Mouse (Mus musculus): ENCODE results near the gene 4930415O20Rik. TPM values are rescaled to one million over a fixed set of nuclear protein-coding genes. Genes with fewer than 3 reads are reported as not detected.
A peak's percentile ranks its signal among the peaks of the same experiment; 100 is the strongest.

4930415O20Rik gene
- polyA plus RNA-seq, 1 experiment from 2014 or later = not detected

DNA sequence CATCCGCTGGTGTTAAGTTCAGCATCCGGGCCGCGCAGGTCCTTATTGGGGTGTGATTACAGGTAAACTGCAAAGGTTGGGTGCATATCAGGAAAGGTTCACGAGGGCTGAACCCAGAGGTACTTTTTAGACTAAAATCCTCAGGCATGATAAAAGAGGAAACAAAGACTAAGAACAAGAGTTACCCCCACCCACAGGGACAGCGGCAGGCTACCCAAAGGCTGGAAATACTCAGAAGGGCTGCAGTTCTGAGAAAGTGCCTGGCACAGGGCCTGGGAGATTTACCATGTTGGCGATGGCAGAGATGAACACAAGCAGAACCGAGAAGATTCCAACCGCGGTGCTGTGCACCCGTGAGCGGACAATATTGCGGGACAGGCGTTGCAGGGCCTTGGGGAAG lies 25.8 kb downstream of the 4930415O20Rik start:
- Histone ChIP-seq H3K4me3 (no peak overlapping the region), H3K9ac (no peak overlapping the region), H3K36me3 (peaks cover 91% of the 10 kb centered on the region), H3K27me3 (no peaks in the 10 kb centered on the region), H3K4me1 (peaks cover under 1% of the 10 kb centered on the region), H3K27ac (no peak overlapping the region), H3K4me2 (no peak overlapping the region), H3K9me3 (no peaks in the 10 kb centered on the region)
- no peak for ATAC-seq (ENCODE audit: insufficient number of reproducible peaks, low FRiP score, low TSS enrichment, low read depth)
- WGBS = 95% methylated on average over 14 of the region's 14 CpGs

GRCm38 (mm10) chr15:98600036-98600709 lies 29.4 kb downstream of the 4930415O20Rik start:
- no peak overlapping the region for H3K4me3 ChIP-seq
- 83% methylated on average over 12 of the region's 12 CpGs for WGBS

DNA sequence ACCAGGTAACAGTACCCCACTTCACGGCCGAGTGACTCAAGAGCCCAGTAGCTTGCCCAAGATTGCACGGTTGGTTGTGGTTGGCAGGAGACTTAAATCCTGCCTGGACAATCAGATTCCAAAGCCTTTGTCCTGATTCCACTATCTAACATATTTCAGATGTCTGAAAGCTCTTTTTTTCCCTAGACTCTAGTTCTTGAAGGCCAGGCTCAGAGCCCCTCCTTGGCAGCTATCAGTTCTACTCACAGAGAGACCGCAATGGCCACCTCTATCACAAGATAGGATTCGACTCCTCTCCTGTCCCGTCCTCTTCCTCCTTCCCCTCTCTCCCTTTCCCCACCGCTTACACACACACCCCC lies 31.0 kb downstream of the 4930415O20Rik start:
- ATAC-seq (ENCODE audit: insufficient number of reproducible peaks, low FRiP score, low TSS enrichment, low read depth) = no peak
- peak overlapping the region; percentile 77 for H3K27ac ChIP-seq

More at GRCm38 (mm10) chr15:98600036-98600709, 29.4 kb downstream of the 4930415O20Rik start:
- Histone ChIP-seq H3K9me3 (no peaks in the 10 kb centered on the region), H3K9ac (no peak overlapping the region), H3K27ac (no peak overlapping the region), H3K4me1 (peaks cover 31% of the 10 kb centered on the region), H3K36me3 (peaks cover 87% of the 10 kb centered on the region), H3K4me2 (no peak overlapping the region), H3K27me3 (no peaks in the 10 kb centered on the region)
- no peak for ATAC-seq (ENCODE audit: insufficient number of reproducible peaks, low FRiP score, low TSS enrichment, low read depth)

GRCm38 (mm10) chr15:98602191-98602881 lies 31.5 kb downstream of the 4930415O20Rik start:
- Histone ChIP-seq H3K9ac (peak overlapping the region; percentile 26), H3K27me3 (no peaks in the 10 kb centered on the region), H3K4me2 (peak overlapping the region; percentile 38), H3K27ac (peak overlapping the region; percentile 77), H3K4me1 (peaks cover 46% of the 10 kb centered on the region), H3K9me3 (no peaks in the 10 kb centered on the region), H3K36me3 (peaks cover 69% of the 10 kb centered on the region), H3K4me3 (peak overlapping the region; percentile 14)
- ATAC-seq (ENCODE audit: insufficient number of reproducible peaks, low FRiP score, low TSS enrichment, low read depth) = no peak; the same call in 1 of the 2 replicates
- 45% methylated on average over 13 of the region's 13 CpGs for WGBS

More for the DNA sequence above, 31.0 kb downstream of the 4930415O20Rik start:
- Histone ChIP-seq H3K36me3 (peaks cover 74% of the 10 kb centered on the region), H3K4me2 (peak overlapping the region; percentile 38), H3K27me3 (no peaks in the 10 kb centered on the region), H3K4me3 (no peak overlapping the region; the same call in 1 of the 2 replicates), H3K4me1 (peaks cover 40% of the 10 kb centered on the region), H3K9me3 (no peaks in the 10 kb centered on the region), H3K9ac (no peak overlapping the region)
- 74% methylated on average over 7 of the region's 7 CpGs for WGBS

DNA sequence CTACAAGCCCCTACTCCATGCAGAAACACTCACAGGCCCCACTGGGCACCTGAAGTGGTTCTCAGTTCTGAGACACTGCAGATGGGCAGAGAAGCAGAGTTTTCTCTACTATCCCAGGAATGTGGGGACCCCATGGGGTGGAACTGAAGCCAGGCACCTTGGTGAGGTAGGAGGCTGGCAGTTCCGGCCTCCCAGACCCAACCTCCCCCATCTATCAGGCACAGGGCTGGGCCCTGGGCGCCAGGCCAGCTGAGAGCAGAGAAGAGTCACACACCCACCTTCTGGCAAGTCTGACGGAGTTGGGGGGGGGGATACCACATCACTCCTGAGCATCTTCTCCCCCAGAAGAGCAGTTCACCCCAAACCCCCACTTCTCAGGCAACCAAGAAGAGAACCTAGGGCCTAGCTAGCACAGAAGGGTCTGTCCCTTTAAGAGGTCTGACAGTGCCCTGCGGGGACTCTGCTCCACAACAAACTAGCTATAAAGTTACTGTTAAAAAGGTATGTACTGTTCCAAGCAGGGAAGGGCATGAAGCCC lies 32.2 kb downstream of the 4930415O20Rik start:
- H3K4me1 ChIP-seq = peaks cover 52% of the 10 kb centered on the region
- H3K27ac ChIP-seq = peak overlapping the region; percentile 77
- peak overlapping the region; percentile 38 for H3K4me2 ChIP-seq
- peak overlapping the region; percentile 26; the same call in 1 of the 2 replicates for H3K9ac ChIP-seq
- H3K4me3 ChIP-seq = peak overlapping the region; percentile 14
- no peaks in the 10 kb centered on the region for H3K27me3 ChIP-seq
- no peak; the same call in 1 of the 2 replicates for ATAC-seq (ENCODE audit: insufficient number of reproducible peaks, low FRiP score, low TSS enrichment, low read depth)
- H3K9me3 ChIP-seq = no peaks in the 10 kb centered on the region
- 34% methylated on average over 4 of the region's 4 CpGs for WGBS
- peaks cover 63% of the 10 kb centered on the region for H3K36me3 ChIP-seq

DNA sequence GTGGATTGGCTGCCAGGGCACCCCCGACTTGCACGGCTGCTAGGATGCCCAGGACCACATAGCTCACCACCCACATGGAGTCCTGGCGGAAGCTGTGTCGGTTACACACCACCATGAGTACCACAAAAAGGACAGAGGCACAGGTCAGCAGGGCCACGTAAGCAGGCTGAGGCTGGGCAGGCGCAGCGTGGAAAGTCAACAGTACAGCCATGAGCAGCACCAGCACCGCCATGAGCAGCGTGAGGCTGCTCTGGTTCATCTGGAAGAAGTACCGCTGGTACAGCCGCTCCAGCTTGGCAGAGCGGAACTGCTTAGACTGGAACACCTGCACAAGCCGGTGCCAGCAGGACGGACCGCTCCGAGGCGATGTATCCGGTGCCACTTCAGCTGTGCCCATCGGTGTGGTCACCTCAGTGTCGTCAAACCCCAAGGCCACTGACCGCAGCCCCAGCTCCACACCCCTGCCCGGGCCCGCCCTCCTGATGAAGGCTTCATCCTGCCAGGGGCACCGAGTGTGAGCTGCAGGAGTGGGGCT lies 33.3 kb downstream of the 4930415O20Rik start:
- H3K9ac ChIP-seq = no peak overlapping the region
- H3K4me3 ChIP-seq = no peak overlapping the region
- whole genome bisulfite sequencing = 91% methylated on average over 24 of the region's 24 CpGs
- H3K4me1 ChIP-seq = peaks cover 55% of the 10 kb centered on the region
- ATAC-seq (ENCODE audit: insufficient number of reproducible peaks, low FRiP score, low TSS enrichment, low read depth) = no peak
- no peaks in the 10 kb centered on the region for H3K27me3 ChIP-seq
- no peak overlapping the region for H3K4me2 ChIP-seq
- H3K9me3 ChIP-seq = no peaks in the 10 kb centered on the region
- peaks cover 53% of the 10 kb centered on the region for H3K36me3 ChIP-seq
- H3K27ac ChIP-seq = no peak overlapping the region; the same call in 1 of the 2 replicates

- no peak overlapping the region for H3K4me3 ChIP-seq
- WGBS = 89% methylated on average over 12 of the region's 12 CpGs
- H3K4me1 ChIP-seq = peaks cover 64% of the 10 kb centered on the region
- H3K9me3 ChIP-seq = no peaks in the 10 kb centered on the region
- ATAC-seq (ENCODE audit: insufficient number of reproducible peaks, low FRiP score, low TSS enrichment, low read depth) = no peak
- H3K36me3 ChIP-seq = peaks cover 36% of the 10 kb centered on the region
- H3K9ac ChIP-seq = no peak overlapping the region
- H3K27me3 ChIP-seq = no peaks in the 10 kb centered on the region
- H3K27ac ChIP-seq = no peak overlapping the region
- no peak overlapping the region for H3K4me2 ChIP-seq
Measured at GRCm38 (mm10) chr15:98606051-98606536, 35.3 kb downstream of the 4930415O20Rik start.

DNA sequence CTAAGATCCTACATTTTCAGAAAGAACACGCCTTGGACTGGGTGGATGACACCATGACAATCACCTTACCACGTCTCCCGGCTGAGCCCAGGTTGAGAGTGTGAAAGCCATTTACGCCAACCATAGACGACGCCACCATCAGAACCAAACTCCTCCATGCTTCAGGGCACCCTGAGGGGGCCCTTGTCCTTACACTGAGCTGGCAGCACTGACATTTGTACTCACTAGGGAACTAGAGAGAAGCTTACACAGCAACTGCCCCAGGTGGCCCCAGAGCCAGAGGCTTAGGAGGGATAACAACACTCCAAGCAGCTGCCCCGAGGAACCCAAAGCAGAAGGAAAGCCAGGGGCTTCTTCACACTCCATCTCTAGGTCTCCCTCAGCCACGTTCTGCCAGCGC lies 35.9 kb downstream of the 4930415O20Rik start:
- H3K9ac ChIP-seq = no peak overlapping the region

DNA sequence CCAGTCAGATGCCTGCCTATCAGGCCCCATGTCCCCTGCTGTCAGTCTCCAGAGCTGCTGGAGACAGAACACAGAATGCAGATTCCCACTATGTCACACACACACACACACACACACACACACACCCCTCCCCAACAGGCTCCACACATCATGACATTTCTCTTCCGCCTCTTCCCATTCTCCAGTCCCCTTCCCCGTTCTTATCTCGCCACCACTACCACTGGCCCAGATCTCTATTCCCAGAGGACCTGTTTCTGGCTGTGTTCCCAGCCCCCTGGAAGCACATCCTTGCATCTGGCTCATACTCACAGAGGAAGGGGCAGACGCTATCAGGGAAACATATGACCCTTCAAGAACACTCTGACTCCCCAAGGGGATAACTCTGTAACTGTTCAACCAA lies 36.8 kb downstream of the 4930415O20Rik start:
- Histone ChIP-seq H3K4me2 (peak overlapping the region; percentile 92), H3K4me1 (peaks cover 54% of the 10 kb centered on the region), H3K4me3 (peak overlapping the region; percentile 81), H3K9me3 (no peaks in the 10 kb centered on the region), H3K36me3 (peaks cover 29% of the 10 kb centered on the region), H3K27me3 (no peaks in the 10 kb centered on the region), H3K27ac (0 out of 2 replicates have a peak overlapping the region, but pooled peaks have one; percentile 1), H3K9ac (no peak overlapping the region)
- WGBS = 20% methylated on average over 4 of the region's 4 CpGs
- ATAC-seq (ENCODE audit: insufficient number of reproducible peaks, low FRiP score, low TSS enrichment, low read depth) = no peak

More for the DNA sequence above, 35.9 kb downstream of the 4930415O20Rik start:
- ATAC-seq (ENCODE audit: insufficient number of reproducible peaks, low FRiP score, low TSS enrichment, low read depth) = no peak
- WGBS = 70% methylated on average over 9 of the region's 9 CpGs
- H3K4me1 ChIP-seq = peaks cover 62% of the 10 kb centered on the region
- no peaks in the 10 kb centered on the region for H3K9me3 ChIP-seq
- no peak overlapping the region for H3K4me2 ChIP-seq
- no peak overlapping the region for H3K27ac ChIP-seq
- H3K4me3 ChIP-seq = no peak overlapping the region
- peaks cover 33% of the 10 kb centered on the region for H3K36me3 ChIP-seq
- H3K27me3 ChIP-seq = no peaks in the 10 kb centered on the region

GRCm38 (mm10) chr15:98608058-98608783 lies 37.4 kb downstream of the 4930415O20Rik start:
- Histone ChIP-seq H3K9ac (peak overlapping the region; percentile 82), H3K9me3 (no peaks in the 10 kb centered on the region)
- no peak for ATAC-seq (ENCODE audit: insufficient number of reproducible peaks, low FRiP score, low TSS enrichment, low read depth)

DNA sequence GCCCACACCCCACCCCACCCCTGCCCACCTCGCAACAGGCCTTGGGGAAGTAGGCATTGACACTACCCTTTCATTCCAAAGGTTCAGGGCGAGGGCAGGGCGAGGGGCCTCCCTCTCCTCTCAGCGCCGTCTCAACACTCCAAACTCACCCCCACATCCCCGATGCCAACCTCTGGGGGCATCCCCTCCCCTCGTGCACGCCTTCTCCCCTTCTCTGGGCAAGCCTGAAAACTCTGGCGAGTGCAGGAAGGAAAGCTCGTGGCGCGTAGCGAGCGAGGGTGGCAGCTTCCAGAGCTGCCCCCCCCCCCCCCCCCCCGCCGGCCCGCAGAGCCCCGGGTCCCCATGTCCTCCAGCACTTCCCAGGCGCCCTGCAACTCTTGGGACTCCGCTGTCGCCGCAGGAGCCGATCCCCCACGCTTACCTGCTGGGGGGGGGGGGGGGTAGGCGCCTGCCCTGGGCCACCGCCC lies 38.0 kb downstream of the 4930415O20Rik start:
- 0 out of 2 replicates have a peak, but pooled peaks have one; percentile 5 for ATAC-seq (ENCODE audit: insufficient number of reproducible peaks, low FRiP score, low TSS enrichment, low read depth)
- Histone ChIP-seq H3K4me1 (peaks cover 41% of the 10 kb centered on the region), H3K9ac (peak overlapping the region; percentile 82), H3K36me3 (peaks cover 17% of the 10 kb centered on the region), H3K4me2 (peak overlapping the region; percentile 92), H3K9me3 (no peaks in the 10 kb centered on the region), H3K27me3 (no peaks in the 10 kb centered on the region), H3K27ac (peak overlapping the region; percentile 89), H3K4me3 (peak overlapping the region; percentile 81)
- WGBS = 0% methylated on average over 13 of the region's 26 CpGs

More at GRCm38 (mm10) chr15:98608058-98608783, 37.4 kb downstream of the 4930415O20Rik start:
- Histone ChIP-seq H3K27me3 (no peaks in the 10 kb centered on the region), H3K4me1 (peaks cover 47% of the 10 kb centered on the region), H3K4me3 (peak overlapping the region; percentile 81), H3K4me2 (peak overlapping the region; percentile 92), H3K36me3 (peaks cover 23% of the 10 kb centered on the region), H3K27ac (peak overlapping the region; percentile 89)
- WGBS = 11% methylated on average over 10 of the region's 10 CpGs
